Mouse (Mus musculus) heart, postnatal 36 days (tissue): ENCODE measurements around the gene Fam76a. TPM values are rescaled to one million over a fixed set of nuclear protein-coding genes. Genes with fewer than 3 reads are reported as not detected.

Experiments used
- DNase-seq, 2 experiments: peaks; one replicate each; pipeline ENCODE4 v3.0.0; 2021 to 2022
- intact Hi-C: fragments of 180-260 bp; cut with DNase I; formaldehyde crosslinking; loops from one replicate; pipeline ENCODE4 v1.15.1; 2025
- total RNA-seq, 2 experiments: library from RNA; stranded (reverse); gene quantifications; 2 replicates each; pipeline ENCODE4 v1.2.3; 2021

Gene Fam76a
- 10 to 100 TPM; 42.3 to 46.4 TPM for total RNA-seq

DNA sequence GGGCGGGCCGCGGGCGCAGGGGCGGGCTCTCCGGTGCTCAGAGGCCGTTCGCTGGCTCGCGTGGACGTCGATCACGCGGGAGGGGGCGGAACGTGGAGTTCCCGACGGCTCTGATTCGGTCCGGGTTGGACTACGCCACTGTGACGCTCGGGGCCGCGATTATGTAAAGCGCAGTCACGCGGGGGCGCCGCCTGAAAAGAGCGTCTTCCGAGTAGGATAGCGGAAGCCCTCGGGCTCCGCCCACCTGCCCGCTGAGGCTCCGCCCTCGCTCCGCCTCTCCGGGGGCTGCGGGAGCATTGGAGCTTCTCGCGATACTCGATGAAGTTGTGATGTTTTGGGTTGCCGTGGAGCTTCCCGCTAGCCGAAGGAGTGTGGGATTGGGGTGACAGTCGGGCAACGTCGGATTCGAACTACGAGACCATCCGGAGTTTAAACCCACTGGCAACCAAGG is at the start of gene Fam76a:
Gene Fam76a, minus strand, starts transcription at position 1 of the 451 bp plus-strand sequence.
- intact Hi-C loops, result loop anchor here (2.0 to 10.0 kb wide), 3 partner anchors 38 to 378 kb away; partner anchors contain the start of genes Ppp1r8 and Stx12
- DNase-seq, result peak; percentile 99 to 100

DNA sequence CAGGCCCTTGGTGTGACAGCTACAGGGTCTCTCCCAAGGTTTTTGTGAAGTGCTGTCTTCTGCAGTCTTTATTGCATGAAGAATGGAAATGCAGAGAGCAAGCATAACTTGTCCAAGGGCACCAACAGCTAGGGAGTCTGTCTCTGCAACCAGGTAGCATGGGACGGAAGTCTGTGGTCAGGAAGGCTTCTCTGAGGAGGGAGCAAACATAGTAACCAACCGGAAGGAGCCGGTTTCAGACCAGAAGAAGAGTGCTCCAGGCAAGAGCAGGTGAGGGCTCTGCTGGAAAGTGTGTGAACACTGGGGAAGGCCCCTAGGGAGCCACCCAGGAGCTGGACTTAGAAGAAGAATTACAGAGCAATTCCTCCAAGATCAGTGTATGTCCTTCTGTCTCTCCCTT is 49.7 kb upstream of the Fam76a start:
- intact Hi-C loops, result no loop called here
- DNase-seq, result no peak

DNA sequence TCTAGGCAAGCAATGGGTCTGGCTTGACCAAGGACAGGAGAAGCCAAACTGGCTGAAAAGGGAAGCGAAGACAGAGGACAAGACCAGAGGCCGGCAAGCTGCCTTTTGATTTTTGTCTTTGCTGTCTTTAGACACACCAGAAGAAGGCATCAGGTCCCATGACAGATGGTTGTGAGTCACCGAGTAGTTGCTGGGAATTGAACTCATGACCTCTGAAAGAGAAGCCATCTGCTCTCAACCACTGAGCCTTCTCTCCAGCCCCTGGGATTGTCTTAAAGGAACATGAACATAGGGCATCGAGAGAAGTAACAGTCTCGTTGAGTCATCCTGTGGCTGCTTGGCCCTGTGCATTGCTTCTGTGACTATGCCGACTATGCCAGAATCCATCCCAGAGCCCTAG is 49.2 kb upstream of the Fam76a start:
- intact Hi-C loops, result no loop called here
- DNase-seq, result no peak

DNA sequence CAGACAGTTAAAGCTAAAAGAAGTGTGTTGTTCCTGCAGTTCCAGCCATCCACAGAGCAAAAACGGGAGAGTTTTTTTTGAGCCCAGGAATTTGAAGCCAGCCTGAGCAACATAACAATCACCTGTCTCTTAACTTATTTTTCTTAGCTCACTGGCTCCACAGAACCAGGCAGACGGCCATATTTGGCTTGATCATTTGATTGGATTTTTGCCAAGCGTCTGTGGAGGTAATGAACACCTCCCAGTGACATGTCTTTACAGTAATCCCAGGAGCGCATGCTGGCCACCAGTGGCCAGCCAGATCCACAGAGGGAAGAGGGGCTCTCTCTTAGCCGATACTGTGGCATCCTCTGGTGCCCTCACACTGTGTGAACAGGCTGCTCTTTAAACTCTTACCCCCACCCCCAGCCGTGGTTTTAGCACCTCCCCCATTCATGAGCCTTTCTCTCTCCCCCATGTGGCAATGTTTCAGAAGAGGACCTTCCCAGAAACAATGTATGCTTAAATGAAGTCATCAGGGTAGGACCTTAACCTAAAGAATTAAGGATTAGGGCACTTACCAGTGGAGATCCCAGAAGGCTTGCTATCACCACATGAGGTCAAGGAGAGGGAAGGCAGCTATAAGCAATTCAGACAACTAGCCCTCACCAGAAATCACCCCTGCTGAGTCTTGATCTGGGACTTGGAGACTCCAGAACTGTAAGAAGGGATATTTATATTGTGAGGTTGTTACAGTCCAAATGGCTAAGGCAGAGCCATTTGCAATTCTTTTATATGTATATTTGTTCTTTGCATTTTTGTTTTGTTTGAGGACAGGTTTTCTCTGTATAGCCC is 46.0 kb upstream of the Fam76a start:
- intact Hi-C loops, result no loop called here
- no peak for DNase-seq

GRCm38 (mm10) chr4:132964473-132964872 is 42.1 kb upstream of the Fam76a start:
- no peak for DNase-seq
- intact Hi-C loops, result no loop called here

DNA sequence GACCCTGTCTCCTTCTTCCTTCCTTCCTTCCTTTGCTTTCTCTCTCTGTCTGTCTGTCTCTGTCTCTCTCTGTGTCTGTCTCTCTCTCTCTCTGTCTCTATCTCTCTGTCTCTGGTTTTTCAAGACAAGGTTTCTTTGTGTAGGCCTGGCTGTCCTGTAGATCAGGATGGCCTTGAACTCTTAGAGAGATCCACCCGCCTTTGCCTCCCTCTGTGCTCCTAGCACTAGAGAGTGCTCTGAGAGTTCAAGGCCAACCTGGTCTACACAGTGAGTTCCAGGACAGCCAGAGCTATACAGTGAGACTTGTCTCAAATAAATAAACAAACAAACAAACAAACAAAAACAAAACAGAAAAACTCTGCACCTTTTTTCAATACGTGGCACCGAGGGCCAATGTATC is 41.7 kb upstream of the Fam76a start:
- intact Hi-C loops, result no loop called here
- no peak for DNase-seq

DNA sequence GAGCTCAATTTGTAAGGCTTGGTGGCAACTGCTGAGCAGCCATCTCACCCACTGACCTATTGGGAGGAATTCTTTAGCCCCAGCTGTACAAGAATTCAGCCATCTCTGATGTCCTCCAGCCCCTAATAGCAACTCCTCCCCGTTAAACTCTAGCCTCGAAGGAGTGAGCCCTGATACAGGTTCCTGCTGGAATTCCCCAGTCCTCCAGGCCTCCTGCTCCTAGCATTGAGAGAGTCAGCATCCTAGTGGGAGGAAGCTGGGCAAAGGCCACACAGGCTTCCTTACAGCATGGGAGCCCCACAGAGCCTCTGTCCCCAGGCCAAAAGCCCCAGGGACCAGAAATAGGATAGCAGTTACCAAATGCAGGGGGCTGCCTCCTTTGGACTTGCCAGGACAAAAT is 41.1 kb upstream of the Fam76a start:
- intact Hi-C loops, result no loop called here
- no peak for DNase-seq

GRCm38 (mm10) chr4:132962628-132963027 is 40.3 kb upstream of the Fam76a start:
- intact Hi-C loops, result no loop called here
- DNase-seq, result no peak

DNA sequence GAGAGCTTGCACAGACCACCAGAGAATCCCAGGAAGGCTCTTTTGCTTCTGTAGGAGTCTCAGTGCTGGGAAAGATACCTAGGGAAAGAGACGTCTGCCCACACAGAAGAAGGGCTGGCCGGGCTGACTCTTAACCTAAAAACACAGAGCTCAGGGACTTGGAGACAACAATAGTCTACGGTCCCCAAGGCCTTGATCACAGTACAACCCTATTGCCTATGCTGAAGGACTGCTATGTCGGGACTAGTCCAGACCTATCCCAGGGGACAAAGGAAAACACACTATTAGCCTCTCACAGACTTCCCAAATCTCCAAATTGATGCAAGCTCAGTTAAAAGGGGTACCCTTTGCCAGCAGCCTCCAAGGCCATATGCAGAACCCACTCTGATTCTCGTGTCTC is 39.5 kb upstream of the Fam76a start:
- intact Hi-C loops, result loop anchor here (2.0 kb wide), 1 partner anchor 13 kb away; the partner anchor contains the start of gene Fgr
- DNase-seq, result no peak

DNA sequence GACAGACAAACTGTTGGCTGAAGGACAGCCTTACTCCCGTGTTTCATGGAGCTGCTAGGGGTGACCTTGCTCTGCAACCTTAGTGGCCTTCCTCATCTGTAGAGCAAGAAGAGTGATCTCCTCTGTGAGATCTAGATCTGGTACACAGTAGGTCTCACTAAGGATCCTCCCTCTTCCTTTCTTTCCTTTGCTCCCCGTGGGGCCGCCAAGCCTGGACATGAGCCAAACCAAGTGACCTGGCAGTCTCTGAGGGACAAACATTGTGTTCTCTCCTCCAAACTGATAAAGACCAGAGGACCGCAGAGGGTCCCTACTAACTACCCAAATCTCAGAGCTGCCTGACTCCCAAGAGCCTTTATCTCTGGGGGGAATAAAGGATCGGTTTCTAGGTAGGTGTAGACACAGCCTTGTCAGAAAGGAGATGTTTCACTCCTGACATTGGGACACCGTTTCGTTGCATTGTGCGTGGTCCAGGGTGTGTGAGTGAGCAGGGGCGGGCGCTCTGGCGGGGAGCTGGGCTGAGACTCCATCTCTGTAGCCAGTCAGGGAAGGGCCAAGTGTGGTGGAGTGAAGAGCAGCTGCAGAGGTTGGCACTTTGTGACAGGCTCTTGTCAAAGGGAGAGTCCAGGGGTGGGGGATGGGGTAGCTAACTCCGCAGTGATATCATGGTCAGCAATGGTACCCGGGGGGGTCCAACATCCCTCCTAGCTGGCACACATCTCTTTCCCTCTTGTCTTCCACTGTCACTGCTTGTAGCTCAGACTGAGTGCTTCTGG is 38.7 kb upstream of the Fam76a start:
- DNase-seq, result peak; percentile 79 to 80
- intact Hi-C loops, result loop anchor here (2.0 kb wide), 1 partner anchor 14 kb away; the partner anchor contains the start of gene Fgr

DNA sequence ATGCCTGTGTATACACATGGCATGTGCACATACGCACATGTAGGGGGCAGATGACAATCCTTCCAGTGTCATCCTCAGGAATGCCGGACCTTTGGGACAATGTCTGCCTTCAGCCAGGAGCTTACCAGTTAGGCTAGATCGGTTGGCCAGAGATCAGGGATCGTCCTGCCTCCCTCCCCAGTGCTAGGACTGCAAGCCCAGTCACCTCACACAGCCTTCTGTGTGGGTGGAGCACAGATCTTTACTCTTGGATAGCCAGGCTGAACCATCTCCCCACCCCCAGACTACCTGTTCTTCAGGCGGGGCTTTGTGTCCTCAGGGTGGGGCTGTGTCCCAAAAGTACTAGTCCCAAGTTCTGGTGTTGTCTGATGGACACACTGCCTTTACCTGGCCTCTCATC is 38.0 kb upstream of the Fam76a start:
- DNase-seq, result peak in 1 of 2 experiments; percentile 30
- intact Hi-C loops, result loop anchor here (2.0 kb wide), 1 partner anchor 14 kb away; the partner anchor contains the start of gene Fgr

DNA sequence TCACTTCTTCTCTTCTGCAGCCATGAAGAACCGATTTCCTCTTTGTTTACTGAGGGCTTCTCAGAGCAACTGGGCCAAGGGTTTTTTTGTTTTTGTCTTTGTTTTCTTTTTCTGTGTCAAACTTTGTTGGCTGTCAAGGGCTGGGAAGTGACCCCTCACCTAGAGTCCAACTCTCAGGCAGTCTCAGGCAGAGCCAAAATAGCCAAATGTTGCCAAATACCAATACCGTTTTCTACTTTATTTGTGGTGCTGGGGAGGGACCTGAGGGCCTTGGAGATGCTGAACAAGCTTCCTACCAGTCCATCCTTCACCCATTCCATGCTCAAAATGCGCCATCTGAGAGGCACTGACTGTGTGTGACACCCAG is 37.3 kb upstream of the Fam76a start:
- intact Hi-C loops, result loop anchor here (2.0 kb wide), 1 partner anchor 15 kb away; the partner anchor contains the start of gene Fgr
- DNase-seq, result no peak

GRCm38 (mm10) chr4:132958741-132959678 is 36.7 kb upstream of the Fam76a start:
- intact Hi-C loops, result no loop called here
- peak; percentile 56 to 71 for DNase-seq

- no peak for DNase-seq
- intact Hi-C loops, result no loop called here
Observed at GRCm38 (mm10) chr4:132955395-132955791, 33.0 kb upstream of the Fam76a start.

- intact Hi-C loops, result no loop called here
- no peak for DNase-seq
Observed at GRCm38 (mm10) chr4:132954530-132955394, 32.4 kb upstream of the Fam76a start.

- DNase-seq, result no peak
- intact Hi-C loops, result no loop called here
Observed at GRCm38 (mm10) chr4:132950999-132951398, 28.6 kb upstream of the Fam76a start.

DNA sequence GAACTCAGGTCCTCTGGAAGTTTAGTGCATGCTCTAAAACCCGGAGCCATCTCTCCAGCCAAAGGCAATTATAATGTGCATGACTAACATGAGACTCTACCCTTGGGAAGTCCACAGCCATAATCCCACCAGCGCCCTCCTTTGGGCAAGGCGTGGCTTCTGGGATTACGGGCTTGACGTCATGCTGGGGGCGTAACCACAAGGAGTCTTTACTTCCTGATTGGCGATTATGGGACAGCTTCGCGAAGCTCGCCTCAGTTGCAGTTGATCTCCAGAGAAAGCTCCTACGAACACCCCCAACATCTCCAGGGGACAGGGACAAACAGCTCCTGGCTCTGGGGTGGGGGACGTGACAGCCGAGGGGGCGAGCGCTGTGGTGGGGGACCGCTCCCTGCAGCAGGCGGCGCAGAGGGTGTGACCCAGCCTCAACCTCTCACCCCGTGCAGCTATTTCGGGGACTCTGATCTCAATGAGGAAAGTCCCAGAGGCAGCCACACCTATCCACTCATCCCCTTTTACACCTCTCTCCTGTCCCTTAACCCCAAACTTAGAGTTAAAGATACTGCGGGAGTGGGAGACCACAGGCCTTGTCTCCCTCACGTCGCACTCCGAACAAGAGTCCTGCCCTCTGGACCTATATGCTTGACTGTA is 27.6 kb upstream of the Fam76a start:
- intact Hi-C loops, result loop anchor here (5.0 kb wide), 2 partner anchors 102 to 267 kb away; no protein-coding TSS in a partner anchor
- DNase-seq, result no peak
